Mouse (Mus musculus): ENCODE data around the gene Rhbdd3.

- TF ChIP-seq TAL1 (IDR thresholded peaks at IDR 0.05; ENCODE audit: low read length): no peak
- no peak for TF ChIP-seq GATA1 (IDR thresholded peaks at IDR 0.05; ENCODE audit: low read length)
These were observed 37.2 kb downstream of the Rhbdd3 start for GRCm38 (mm10) chr11:5135914-5136313.

All from erythroblast, embryonic 14.5 days (primary cell).